Mouse (Mus musculus) neural tube, embryonic 13.5 days (tissue): ENCODE measurements around the gene Gabarapl2. TPM values are rescaled to one million over a fixed set of nuclear protein-coding genes. Genes with fewer than 3 reads are reported as not detected.

Experiments
- ATAC-seq: fragments of 200-750 bp; cut with Nextera tagmentation; 2 replicates; pipeline ENCODE4 v1.8.0; 2017; ENCODE audit warnings: low read depth, mild to moderate bottlenecking, moderate TSS enrichment, moderate library complexity
- H3K27ac ChIP-seq: fragments of 300-500 bp; sonication (generic); replicated peaks from 2 replicates; pipeline ENCODE4 v1.5.1; 2015; ENCODE audit warnings: moderate library complexity, mild to moderate bottlenecking, inconsistent platforms
- H3K27me3 ChIP-seq: fragments of 300-500 bp; sonication (generic); 2 replicates; pipeline ENCODE4 v1.6.1; 2015; ENCODE audit warnings: mild to moderate bottlenecking, inconsistent platforms
- H3K36me3 ChIP-seq: fragments of 300-500 bp; sonication (generic); 2 replicates; pipeline ENCODE4 v1.6.1; 2015; ENCODE audit warnings: mild to moderate bottlenecking, inconsistent platforms
- H3K4me1 ChIP-seq: fragments of 300-500 bp; sonication (generic); replicated peaks from 2 replicates; pipeline ENCODE4 v1.6.1; 2015; ENCODE audit warnings: inconsistent platforms
- H3K4me2 ChIP-seq: fragments of 300-500 bp; sonication (generic); 2 replicates; pipeline ENCODE4 v1.6.1; 2015; ENCODE audit warnings: inconsistent platforms, mild to moderate bottlenecking, moderate library complexity
- H3K4me3 ChIP-seq: fragments of 300-500 bp; sonication (generic); 2 replicates; pipeline ENCODE4 v1.5.1; 2015; ENCODE audit warnings: mild to moderate bottlenecking, inconsistent platforms
- H3K9ac ChIP-seq: fragments of 300-500 bp; sonication (generic); 2 replicates; pipeline ENCODE4 v1.6.1; 2015; ENCODE audit warnings: moderate library complexity, mild to moderate bottlenecking, inconsistent platforms
- H3K9me3 ChIP-seq: fragments of 300-500 bp; sonication (generic); 2 replicates; pipeline ENCODE4 v1.6.1; 2016; ENCODE audit warnings: inconsistent platforms
- WGBS: fragments of 180-500 bp; shearing (Covaris S2); methylation state at CpG from one replicate; pipeline ENCODE4 v1.1.7; 2015; 5-methylcytosine and 5-hydroxymethylcytosine counted together
- polyA plus RNA-seq: library from polyadenylated mRNA; unstranded; fragments of >200 nt; fragmentation: Nextera tagmentation; extraction: Ambion mirVana; gene quantifications from 2 replicates; pipeline ENCODE4 v1.2.1, GENCODE M21; 2015

Gabarapl2 gene
- polyA plus RNA-seq, 1 experiment from 2014 or later = 491 TPM

DNA sequence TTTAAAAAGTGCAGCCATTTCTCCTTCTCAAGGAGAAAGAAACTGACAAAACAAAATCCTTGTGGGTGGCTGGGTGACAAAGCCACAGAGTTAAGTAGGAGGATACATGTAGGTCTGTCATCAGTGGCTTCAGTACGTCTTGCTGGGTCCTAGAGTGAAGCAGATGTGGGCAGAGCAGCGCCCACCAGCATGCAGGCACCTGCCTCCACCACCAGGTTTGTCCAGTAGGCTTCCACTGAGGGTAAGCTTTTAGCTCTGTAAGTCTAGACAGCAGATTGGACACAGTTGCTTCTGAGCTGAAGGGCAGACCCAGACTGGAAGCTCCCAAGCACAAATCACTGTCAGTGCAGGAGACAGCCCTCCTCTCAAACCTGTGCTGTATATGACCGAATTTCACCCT, 20.8 kb downstream of the Gabarapl2 start:
- no peak overlapping the region for H3K9ac ChIP-seq
- ATAC-seq = no peak
- 80% methylated on average over 3 of the region's 3 CpGs for WGBS
- H3K4me2 ChIP-seq = no peak overlapping the region
- no peak overlapping the region for H3K27ac ChIP-seq
- H3K36me3 ChIP-seq = peaks cover 32% of the 10 kb centered on the region
- no peaks in the 10 kb centered on the region for H3K9me3 ChIP-seq
- H3K4me3 ChIP-seq = no peak overlapping the region
- H3K27me3 ChIP-seq = no peaks in the 10 kb centered on the region
- H3K4me1 ChIP-seq = no peaks in the 10 kb centered on the region

DNA sequence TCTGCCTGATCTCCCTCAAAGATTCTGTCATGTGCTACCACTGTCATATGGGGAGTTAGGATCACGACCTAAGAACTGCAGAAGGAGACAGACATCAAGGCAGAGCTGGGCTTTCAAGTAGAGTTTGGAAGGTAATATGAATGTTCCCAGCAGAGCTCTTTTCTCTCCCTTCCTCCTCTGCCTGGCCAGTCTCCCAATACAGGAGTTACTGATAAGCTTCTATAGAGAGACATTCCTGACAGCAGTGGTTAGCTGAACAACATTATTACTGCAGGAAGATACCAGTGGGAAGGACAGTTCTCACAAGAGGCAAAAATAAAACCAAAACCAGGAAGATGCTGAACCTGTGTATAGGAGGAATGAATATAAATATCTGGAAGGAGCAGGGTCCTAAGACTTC, 22.1 kb downstream of the Gabarapl2 start:
- no peaks in the 10 kb centered on the region for H3K9me3 ChIP-seq
- H3K4me3 ChIP-seq = no peak overlapping the region
- H3K27me3 ChIP-seq = no peaks in the 10 kb centered on the region
- 75% methylated on average over 1 of the region's 1 CpGs for WGBS
- H3K9ac ChIP-seq = no peak overlapping the region
- ATAC-seq = no peak
- no peaks in the 10 kb centered on the region for H3K4me1 ChIP-seq
- no peak overlapping the region for H3K4me2 ChIP-seq
- H3K36me3 ChIP-seq = peaks cover 23% of the 10 kb centered on the region
- H3K27ac ChIP-seq = no peak overlapping the region

DNA sequence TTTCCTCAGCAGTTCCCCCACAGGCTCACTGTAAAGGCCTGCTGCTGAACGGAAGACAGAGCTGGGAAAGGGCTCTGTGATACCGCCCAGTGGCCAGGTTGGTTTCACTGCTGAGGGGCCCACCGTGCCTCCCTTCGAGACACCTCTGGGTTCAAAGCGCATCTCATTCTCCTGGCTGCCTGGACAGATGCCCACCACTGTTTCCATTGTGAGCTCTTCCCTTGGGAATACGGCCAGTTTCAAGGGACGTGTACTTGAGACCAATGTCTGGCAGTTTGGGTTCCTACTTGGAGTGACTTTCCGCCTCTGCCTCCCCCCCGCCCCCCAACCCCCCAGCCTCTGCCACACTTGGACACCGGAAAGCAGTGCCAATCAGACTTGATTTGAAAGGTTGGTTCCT, 22.6 kb downstream of the Gabarapl2 start:
- Histone ChIP-seq H3K4me3 (no peak overlapping the region), H3K4me2 (no peak overlapping the region)
- WGBS = 70% methylated on average over 10 of the region's 10 CpGs

DNA sequence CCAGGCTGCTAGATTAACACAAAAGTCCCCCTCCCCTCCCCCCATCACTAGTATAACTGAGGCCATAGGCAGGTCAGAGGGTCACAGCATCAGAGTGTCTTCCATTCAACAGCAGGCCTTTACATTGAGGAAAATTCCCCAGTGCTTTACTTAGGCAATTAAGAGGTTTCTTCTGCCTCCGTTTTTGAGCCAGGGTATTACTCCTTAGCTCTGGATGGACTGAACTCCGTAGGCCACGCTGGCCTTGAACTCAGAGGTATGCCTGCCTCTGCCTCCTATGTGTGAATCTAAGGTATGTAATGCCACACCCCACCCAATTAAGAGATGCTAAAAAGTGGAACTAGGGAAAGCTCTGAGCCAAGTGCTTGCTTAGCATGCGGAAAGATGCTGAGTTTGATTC, 23.0 kb downstream of the Gabarapl2 start:
- 76% methylated on average over 4 of the region's 4 CpGs for WGBS
- no peak for ATAC-seq

More for the DNA sequence above, 22.6 kb downstream of the Gabarapl2 start:
- Histone ChIP-seq H3K27me3 (no peaks in the 10 kb centered on the region), H3K36me3 (peaks cover 20% of the 10 kb centered on the region), H3K4me1 (no peaks in the 10 kb centered on the region), H3K27ac (no peak overlapping the region), H3K9ac (no peak overlapping the region), H3K9me3 (no peaks in the 10 kb centered on the region)
- no peak for ATAC-seq

DNA sequence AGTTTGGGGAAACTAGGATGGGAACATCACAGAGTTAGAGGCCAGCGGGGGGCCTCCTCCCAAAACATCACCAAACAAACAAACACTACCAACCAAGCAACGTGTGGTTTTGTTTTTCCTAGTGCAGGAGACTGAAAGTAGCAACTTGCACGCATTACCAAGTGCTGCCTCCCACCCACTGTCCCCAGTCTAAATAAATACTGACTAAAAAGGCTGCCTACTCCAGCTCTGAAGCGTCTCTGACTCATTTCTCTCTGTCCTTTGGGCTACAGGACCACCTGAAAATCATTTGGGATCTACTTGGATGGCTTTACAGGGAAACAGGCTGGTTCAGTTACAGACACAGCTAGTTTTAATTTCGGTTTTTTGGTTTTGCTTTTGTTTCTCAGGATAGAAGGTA, 23.8 kb downstream of the Gabarapl2 start:
- H3K4me1 ChIP-seq = no peaks in the 10 kb centered on the region
- peaks cover 7% of the 10 kb centered on the region; the same call in 1 of the 2 replicates for H3K36me3 ChIP-seq
- H3K4me3 ChIP-seq = no peak overlapping the region
- H3K9me3 ChIP-seq = no peaks in the 10 kb centered on the region
- H3K9ac ChIP-seq = no peak overlapping the region
- no peak overlapping the region for H3K4me2 ChIP-seq
- WGBS = 70% methylated on average over 5 of the region's 5 CpGs
- no peak for ATAC-seq
- H3K27me3 ChIP-seq = no peaks in the 10 kb centered on the region
- H3K27ac ChIP-seq = no peak overlapping the region

More for the DNA sequence above, 23.0 kb downstream of the Gabarapl2 start:
- no peaks in the 10 kb centered on the region for H3K9me3 ChIP-seq
- H3K27me3 ChIP-seq = no peaks in the 10 kb centered on the region
- H3K4me1 ChIP-seq = no peaks in the 10 kb centered on the region
- H3K27ac ChIP-seq = no peak overlapping the region
- H3K4me2 ChIP-seq = no peak overlapping the region
- H3K9ac ChIP-seq = no peak overlapping the region
- H3K4me3 ChIP-seq = no peak overlapping the region
- H3K36me3 ChIP-seq = peaks cover 15% of the 10 kb centered on the region; the same call in 1 of the 2 replicates

DNA sequence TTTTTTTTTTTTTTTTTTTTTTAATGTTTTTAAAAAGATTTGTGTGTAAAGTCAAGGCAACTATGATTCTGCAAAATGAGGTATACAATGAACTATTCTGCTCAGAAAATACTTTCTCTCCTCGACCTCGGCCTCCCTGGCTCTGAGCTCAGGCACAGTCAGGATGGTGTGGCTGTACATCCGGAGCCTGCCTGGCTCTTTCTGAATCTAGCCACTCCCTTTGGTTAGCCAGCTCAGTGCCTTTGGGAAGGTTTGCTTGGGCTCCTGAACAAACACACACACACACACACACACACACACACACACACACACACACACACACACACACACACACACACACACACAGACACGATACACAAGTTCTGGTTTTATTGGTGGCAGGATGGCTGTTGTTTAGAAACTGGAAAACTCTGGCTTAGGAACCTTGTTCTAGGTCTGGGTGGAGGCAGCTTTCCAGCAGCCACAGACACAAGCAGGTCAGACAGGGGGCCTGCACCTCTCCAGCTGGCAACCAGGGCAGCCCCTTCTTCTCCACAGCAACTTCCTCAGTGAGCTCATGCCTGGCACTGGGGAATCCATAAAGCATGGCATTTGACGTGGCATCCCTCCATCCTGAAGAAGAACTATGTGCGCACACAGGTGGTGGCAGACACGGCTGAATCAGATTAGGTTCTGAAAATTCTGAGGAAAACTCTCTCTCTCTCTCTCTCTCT, 24.5 kb downstream of the Gabarapl2 start:
- H3K9ac ChIP-seq = no peak overlapping the region
- no peaks in the 10 kb centered on the region for H3K4me1 ChIP-seq
- H3K9me3 ChIP-seq = no peaks in the 10 kb centered on the region
- H3K4me3 ChIP-seq = no peak overlapping the region
- no peak overlapping the region for H3K27ac ChIP-seq
- no peak for ATAC-seq
- H3K4me2 ChIP-seq = no peak overlapping the region
- 0 out of 2 replicates have a peak, but pooled peaks cover 4% of the 10 kb centered on the region for H3K36me3 ChIP-seq
- 77% methylated on average over 7 of the region's 7 CpGs for WGBS
- H3K27me3 ChIP-seq = no peaks in the 10 kb centered on the region

DNA sequence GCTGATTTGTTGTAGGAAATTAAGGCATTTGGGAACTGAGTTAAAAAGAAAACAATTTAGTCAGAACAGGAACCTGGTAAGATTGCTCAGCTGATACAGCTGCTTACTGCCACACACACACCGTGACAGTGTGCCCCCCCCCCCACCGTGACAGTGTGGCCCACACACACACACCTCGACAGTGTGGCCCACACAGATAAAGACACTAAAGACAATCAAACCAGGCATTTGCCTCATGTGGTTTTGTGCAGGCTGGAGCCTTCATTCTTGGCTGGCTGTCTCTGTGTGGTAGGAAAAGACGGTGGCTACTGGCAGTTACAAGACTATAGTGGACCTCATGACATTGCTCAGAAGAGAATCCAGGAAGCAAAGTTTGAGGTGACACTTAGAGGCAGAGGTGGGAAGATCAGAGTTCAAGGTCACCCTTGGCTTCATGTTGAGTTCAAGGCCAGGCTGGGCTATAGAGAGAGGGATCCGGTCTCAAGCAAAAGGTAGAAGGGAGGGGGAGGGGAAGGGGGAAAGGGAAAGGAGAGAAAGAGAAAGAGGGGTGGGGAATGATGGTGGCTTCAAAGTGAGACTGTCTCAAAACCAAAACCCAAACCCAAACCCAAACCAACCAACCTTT, 26.9 kb downstream of the Gabarapl2 start:
- peaks cover 14% of the 10 kb centered on the region for H3K36me3 ChIP-seq
- no peak overlapping the region for H3K4me2 ChIP-seq
- no peaks in the 10 kb centered on the region for H3K27me3 ChIP-seq
- H3K4me3 ChIP-seq = no peak overlapping the region
- no peak for ATAC-seq
- no peaks in the 10 kb centered on the region for H3K4me1 ChIP-seq
- H3K9me3 ChIP-seq = no peaks in the 10 kb centered on the region
- no peak overlapping the region for H3K27ac ChIP-seq
- WGBS = 89% methylated on average over 5 of the region's 5 CpGs
- no peak overlapping the region for H3K9ac ChIP-seq

DNA sequence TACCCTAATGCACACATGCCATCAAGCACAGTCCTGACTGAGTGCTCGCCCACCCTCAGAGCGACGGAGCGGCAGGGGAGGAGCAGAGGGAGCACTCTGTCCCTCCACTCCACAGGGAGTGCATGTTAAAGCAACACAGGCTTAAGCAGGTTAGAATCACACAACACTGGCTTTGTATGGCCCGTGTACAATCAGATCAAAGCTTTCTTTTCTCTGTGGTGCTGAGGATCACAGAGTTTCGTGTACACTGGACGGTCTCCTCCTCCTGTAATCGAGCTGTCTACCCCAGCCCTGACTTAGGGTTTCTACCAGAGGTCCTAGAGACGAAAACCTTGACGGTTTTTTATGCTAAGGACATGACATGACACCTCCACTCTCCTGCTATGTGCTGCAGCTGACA, 28.0 kb downstream of the Gabarapl2 start:
- no peaks in the 10 kb centered on the region for H3K9me3 ChIP-seq
- H3K4me1 ChIP-seq = no peaks in the 10 kb centered on the region
- no peak overlapping the region for H3K27ac ChIP-seq
- peaks cover 19% of the 10 kb centered on the region for H3K36me3 ChIP-seq
- ATAC-seq = no peak
- H3K4me2 ChIP-seq = no peak overlapping the region
- 87% methylated on average over 10 of the region's 10 CpGs for WGBS
- H3K9ac ChIP-seq = no peak overlapping the region
- no peak overlapping the region for H3K4me3 ChIP-seq
- no peaks in the 10 kb centered on the region for H3K27me3 ChIP-seq

DNA sequence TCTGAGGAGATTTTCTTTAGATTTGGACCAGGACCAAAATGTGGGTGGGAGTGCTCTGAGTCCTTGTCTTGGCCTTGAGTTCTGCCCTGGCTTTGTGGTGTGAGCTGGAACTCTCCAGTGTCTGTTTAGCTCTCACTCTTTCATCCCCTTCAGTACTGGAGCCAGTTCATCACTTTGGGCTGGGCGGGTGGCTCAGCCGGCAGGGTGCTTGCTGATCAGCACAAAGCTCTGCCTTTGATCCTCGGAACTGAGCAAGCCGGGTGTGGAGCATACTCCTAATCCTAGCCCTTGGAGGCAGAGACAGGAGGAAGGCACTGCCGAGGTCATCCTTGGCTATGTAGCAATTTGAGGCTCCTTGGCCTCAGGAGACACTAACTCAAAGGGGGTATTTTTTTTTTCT, 28.5 kb downstream of the Gabarapl2 start:
- no peak overlapping the region for H3K4me3 ChIP-seq
- H3K9me3 ChIP-seq = no peaks in the 10 kb centered on the region
- 32% methylated on average over 5 of the region's 5 CpGs for WGBS
- peaks cover 23% of the 10 kb centered on the region for H3K36me3 ChIP-seq
- no peak for ATAC-seq
- H3K9ac ChIP-seq = no peak overlapping the region
- H3K27ac ChIP-seq = no peak overlapping the region
- H3K27me3 ChIP-seq = no peaks in the 10 kb centered on the region
- no peaks in the 10 kb centered on the region for H3K4me1 ChIP-seq
- H3K4me2 ChIP-seq = no peak overlapping the region

DNA sequence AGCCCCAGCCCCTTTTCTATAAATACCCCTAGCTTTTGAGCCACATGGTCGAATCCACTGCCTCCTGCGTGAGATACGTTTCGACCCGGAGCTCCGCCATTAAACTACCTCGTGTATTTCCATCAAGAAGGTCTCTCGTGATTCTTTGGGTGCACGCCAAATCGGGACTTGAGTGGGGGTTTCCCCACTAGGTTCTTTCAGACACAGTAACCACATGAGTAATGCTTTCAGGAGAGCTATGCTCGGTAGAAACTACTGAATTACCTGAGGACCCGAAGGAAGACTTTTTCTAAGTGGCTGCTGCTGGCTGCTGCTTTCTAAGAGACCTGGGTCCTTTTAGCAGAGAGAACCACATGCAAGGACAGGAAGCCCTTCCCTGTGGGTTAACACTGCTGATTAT, 33.6 kb downstream of the Gabarapl2 start:
- no peaks in the 10 kb centered on the region for H3K9me3 ChIP-seq
- H3K9ac ChIP-seq = no peak overlapping the region
- H3K4me2 ChIP-seq = no peak overlapping the region
- no peaks in the 10 kb centered on the region for H3K27me3 ChIP-seq
- H3K36me3 ChIP-seq = peaks cover 53% of the 10 kb centered on the region
- no peak overlapping the region for H3K27ac ChIP-seq
- no peaks in the 10 kb centered on the region for H3K4me1 ChIP-seq
- WGBS = 96% methylated on average over 12 of the region's 12 CpGs
- no peak overlapping the region for H3K4me3 ChIP-seq
- no peak for ATAC-seq

DNA sequence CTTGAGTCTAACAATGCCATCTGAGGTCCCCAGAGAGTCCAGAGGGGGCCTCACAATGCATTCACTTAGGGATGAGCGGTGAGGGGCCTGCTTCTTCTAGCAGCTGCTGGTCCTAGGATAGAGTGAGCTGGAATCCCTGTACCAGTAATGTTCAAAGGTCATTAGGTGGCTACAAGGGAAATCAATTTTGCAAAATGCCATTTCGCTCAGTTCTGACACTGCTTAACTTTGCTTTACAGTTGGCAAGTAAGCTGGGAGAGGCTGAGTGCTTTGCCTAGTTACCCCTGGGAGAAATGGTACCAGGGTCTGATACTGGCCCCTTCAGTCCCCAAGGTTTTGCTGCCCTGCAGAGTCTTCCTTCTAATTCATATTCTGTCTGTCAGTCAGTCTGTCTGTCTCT, 35.2 kb downstream of the Gabarapl2 start:
- Histone ChIP-seq H3K4me2 (no peak overlapping the region), H3K4me1 (no peaks in the 10 kb centered on the region), H3K9ac (no peak overlapping the region), H3K27me3 (no peaks in the 10 kb centered on the region), H3K36me3 (peaks cover 58% of the 10 kb centered on the region), H3K4me3 (no peak overlapping the region), H3K9me3 (no peaks in the 10 kb centered on the region), H3K27ac (no peak overlapping the region)
- ATAC-seq = no peak
- 87% methylated on average over 2 of the region's 2 CpGs for WGBS

DNA sequence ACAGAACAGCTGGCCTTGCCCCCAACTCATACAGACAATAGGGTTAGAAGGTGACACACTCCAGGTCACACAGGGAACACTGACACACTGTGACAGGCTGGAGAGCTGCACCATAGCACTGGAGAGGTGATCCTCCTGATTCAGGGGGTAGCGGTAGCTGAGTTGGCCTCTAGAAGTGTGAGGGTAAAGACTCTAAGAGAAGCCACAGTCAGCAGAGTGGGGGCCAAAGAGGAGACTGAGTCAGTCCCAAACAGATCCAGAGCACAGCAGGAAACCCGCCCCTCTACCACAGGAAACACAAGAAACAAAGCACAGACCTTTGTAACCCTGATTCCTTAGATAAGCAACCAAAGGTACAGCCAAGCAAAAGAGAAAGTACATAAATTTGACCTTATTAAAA, 35.8 kb downstream of the Gabarapl2 start:
- peaks cover 54% of the 10 kb centered on the region for H3K36me3 ChIP-seq
- H3K4me2 ChIP-seq = no peak overlapping the region
- 93% methylated on average over 2 of the region's 2 CpGs for WGBS
- no peaks in the 10 kb centered on the region for H3K27me3 ChIP-seq
- no peak overlapping the region for H3K4me3 ChIP-seq
- H3K4me1 ChIP-seq = no peaks in the 10 kb centered on the region
- H3K9me3 ChIP-seq = no peaks in the 10 kb centered on the region
- no peak overlapping the region for H3K9ac ChIP-seq
- no peak overlapping the region for H3K27ac ChIP-seq
- no peak for ATAC-seq

DNA sequence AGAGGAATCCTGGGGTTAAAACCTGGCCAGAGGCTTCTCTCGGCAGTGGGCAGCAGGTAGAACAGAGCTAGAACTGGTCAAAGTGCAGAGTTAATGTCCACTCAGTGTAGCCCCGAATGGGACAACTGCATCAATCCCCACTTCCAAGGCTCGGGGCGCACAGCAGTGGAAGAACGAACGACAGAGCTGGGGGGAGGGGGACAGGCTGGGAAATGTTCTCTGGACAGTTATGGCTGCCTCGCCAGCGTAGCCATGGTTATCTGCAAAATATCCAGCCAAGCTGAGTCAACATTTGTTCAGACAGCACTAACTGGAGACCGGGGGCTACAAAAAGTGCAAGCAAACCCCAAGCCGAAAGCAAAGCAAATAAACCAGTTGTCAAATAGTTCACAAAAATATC, 37.6 kb downstream of the Gabarapl2 start:
- Histone ChIP-seq H3K9ac (no peak overlapping the region), H3K27me3 (no peaks in the 10 kb centered on the region), H3K4me1 (no peaks in the 10 kb centered on the region), H3K9me3 (no peaks in the 10 kb centered on the region), H3K4me2 (no peak overlapping the region), H3K4me3 (no peak overlapping the region), H3K27ac (no peak overlapping the region), H3K36me3 (peaks cover 54% of the 10 kb centered on the region)
- no peak for ATAC-seq
- WGBS = 69% methylated on average over 10 of the region's 10 CpGs
